Mouse (Mus musculus) liver, adult 2 months (tissue): ENCODE data around the gene Slc5a3. TPM values are rescaled to one million over a fixed set of nuclear protein-coding genes. Genes with fewer than 3 reads are reported as not detected.
A peak's percentile ranks its signal among the peaks of the same experiment; 100 is the strongest.

Experiments used
- DNase-seq: peaks from one replicate; pipeline ENCODE4 v3.0.0-alpha.2; 2011; ENCODE audit warnings: low read depth, low spot score; ENCODE audit errors: extremely low read depth
- H3K27ac ChIP-seq: fragments of 200-500 bp; replicated peaks from 2 replicates; pipeline ENCODE4 v1.5.1; 2012; ENCODE audit warnings: low read depth, mild to moderate bottlenecking, control low read depth, inconsistent platforms, low read length; ENCODE audit not compliant: insufficient read depth
- H3K27me3 ChIP-seq: fragments of 200-500 bp; 2 replicates; pipeline ENCODE4 v1.6.1; 2012; ENCODE audit warnings: mild to moderate bottlenecking, moderate library complexity, low read length, inconsistent platforms; ENCODE audit not compliant: control insufficient read depth, insufficient read depth
- H3K36me3 ChIP-seq: fragments of 200-500 bp; 2 replicates; pipeline ENCODE4 v1.6.1; 2012; ENCODE audit warnings: low read length, inconsistent platforms; ENCODE audit not compliant: control insufficient read depth, insufficient read depth
- H3K4me1 ChIP-seq: fragments of 200-500 bp; 2 replicates; pipeline ENCODE4 v1.6.1; 2011; ENCODE audit warnings: low read length; ENCODE audit not compliant: control insufficient read depth, insufficient read depth
- H3K4me3 ChIP-seq: fragments of 200-500 bp; 2 replicates; pipeline ENCODE4 v1.5.1; 2011; ENCODE audit warnings: low read depth, mild to moderate bottlenecking, control low read depth, low read length, moderate library complexity; ENCODE audit not compliant: insufficient read depth
- H3K79me2 ChIP-seq: fragments of 200-500 bp; 2 replicates; pipeline ENCODE4 v1.6.1; 2012; ENCODE audit warnings: inconsistent platforms, mild to moderate bottlenecking, low read length, moderate library complexity; ENCODE audit not compliant: control insufficient read depth, insufficient read depth
- H3K9ac ChIP-seq: fragments of 200-500 bp; 2 replicates; pipeline ENCODE4 v1.6.1; 2012; ENCODE audit warnings: low read depth, mild to moderate bottlenecking, control low read depth, inconsistent platforms, low read length
- CTCF ChIP-seq: fragments of 200-500 bp; IDR thresholded peaks from 2 replicates; pipeline ENCODE4 v1.5.1; 2011; ENCODE audit warnings: low read depth, low read length, control low read depth
- POLR2A ChIP-seq: fragments of 200-500 bp; IDR thresholded peaks from 2 replicates; pipeline ENCODE4 v1.6.1; 2011; ENCODE audit warnings: low read length, control low read depth; ENCODE audit not compliant: insufficient read depth; ENCODE audit errors: extremely low read depth
- WGBS: fragments of 180-500 bp; shearing (Covaris S2); methylation state at CpG from one replicate; pipeline ENCODE4 v1.1.7; 2018; 5-methylcytosine and 5-hydroxymethylcytosine counted together
- polyA plus RNA-seq: library from polyadenylated mRNA; depleted of rRNA; stranded (reverse); fragments of >200 nt; gene quantifications from 2 replicates; pipeline ENCODE4 v1.2.3, GENCODE M21; 2012
- total RNA-seq: library from RNA; depleted of rRNA; stranded (reverse); fragments of >200 nt; gene quantifications from 2 replicates; pipeline ENCODE4 v1.2.3, GENCODE M21; 2014

Gene Slc5a3
- total and polyA plus RNA-seq, 2 experiments: 0.53 to 3.8 TPM

GRCm38 (mm10) chr16:92104951-92105350 lies 46.8 kb downstream of the Slc5a3 start:
- no peak overlapping the region for H3K27ac ChIP-seq
- no peak overlapping the region for H3K4me3 ChIP-seq
- 0 out of 2 replicates have a peak, but pooled peaks cover 2% of the 10 kb centered on the region for H3K36me3 ChIP-seq
- H3K27me3 ChIP-seq: no peaks in the 10 kb centered on the region
- peaks cover 9% of the 10 kb centered on the region for H3K4me1 ChIP-seq
- H3K79me2 ChIP-seq: no peaks in the 10 kb centered on the region; the same call in 1 of the 2 replicates
- no peak overlapping the region for H3K9ac ChIP-seq
- 100% methylated on average over 2 of the region's 2 CpGs for WGBS
- TF ChIP-seq POLR2A (no peak), CTCF (no peak)
- no peak for DNase-seq

- Histone ChIP-seq H3K9ac (no peak overlapping the region), H3K36me3 (no peaks in the 10 kb centered on the region), H3K27ac (no peak overlapping the region), H3K4me1 (peaks cover 9% of the 10 kb centered on the region), H3K4me3 (no peak overlapping the region), H3K27me3 (no peaks in the 10 kb centered on the region), H3K79me2 (no peaks in the 10 kb centered on the region; the same call in 1 of the 2 replicates)
- 35% methylated on average over 3 of the region's 3 CpGs for WGBS
- DNase-seq: peak; percentile 83
- no peak for TF ChIP-seq CTCF
- no peak for TF ChIP-seq POLR2A
These were observed 47.5 kb downstream of the Slc5a3 start for GRCm38 (mm10) chr16:92105631-92106030.

GRCm38 (mm10) chr16:92107346-92107745 lies 49.2 kb downstream of the Slc5a3 start:
- Histone ChIP-seq H3K27ac (no peak overlapping the region), H3K36me3 (peaks cover 1% of the 10 kb centered on the region; the same call in 1 of the 2 replicates), H3K27me3 (no peaks in the 10 kb centered on the region), H3K4me1 (peaks cover 9% of the 10 kb centered on the region), H3K9ac (no peak overlapping the region), H3K79me2 (no peaks in the 10 kb centered on the region; the same call in 1 of the 2 replicates), H3K4me3 (no peak overlapping the region)
- TF ChIP-seq POLR2A (no peak), CTCF (no peak)
- 94% methylated on average over 5 of the region's 5 CpGs for WGBS
- no peak for DNase-seq

GRCm38 (mm10) chr16:92114706-92115241 lies 56.7 kb downstream of the Slc5a3 start:
- H3K9ac ChIP-seq: no peak overlapping the region
- DNase-seq: no peak
- H3K27me3 ChIP-seq: no peaks in the 10 kb centered on the region
- no peaks in the 10 kb centered on the region for H3K79me2 ChIP-seq
- whole genome bisulfite sequencing: 84% methylated on average over 5 of the region's 5 CpGs
- TF ChIP-seq CTCF (no peak), POLR2A (no peak)
- H3K4me1 ChIP-seq: no peaks in the 10 kb centered on the region
- peaks cover 1% of the 10 kb centered on the region; the same call in 1 of the 2 replicates for H3K36me3 ChIP-seq
- H3K4me3 ChIP-seq: no peak overlapping the region
- H3K27ac ChIP-seq: no peak overlapping the region

- Histone ChIP-seq H3K36me3 (peaks cover 1% of the 10 kb centered on the region; the same call in 1 of the 2 replicates), H3K27me3 (no peaks in the 10 kb centered on the region), H3K27ac (no peak overlapping the region), H3K9ac (no peak overlapping the region), H3K4me1 (no peaks in the 10 kb centered on the region), H3K4me3 (no peak overlapping the region), H3K79me2 (no peaks in the 10 kb centered on the region)
- 65% methylated on average over 20 of the region's 20 CpGs for WGBS
- DNase-seq: no peak
- TF ChIP-seq POLR2A: no peak
These were observed 57.7 kb downstream of the Slc5a3 start for GRCm38 (mm10) chr16:92115611-92116421.
